Mouse (Mus musculus) spleen, adult 2 months (tissue): Measurements from ENCODE around the gene Kncn. TPM values are rescaled to one million over a fixed set of nuclear protein-coding genes. Genes with fewer than 3 reads are reported as not detected.
A peak's percentile ranks its signal among the peaks of the same experiment; 100 is the strongest.

ENCODE experiments used
- DNase-seq, 2 experiments: peaks; one replicate each; pipeline versions ENCODE4 v3.0.0 to v3.0.0-alpha.2; 2012 to 2021; ENCODE audit warnings: low spot score in 2 of 2, low read depth in 1 of 2
- H3K27ac ChIP-seq: fragments of 200-500 bp; 2 replicates; pipeline ENCODE4 v1.5.1; 2012; ENCODE audit warnings: low read length, inconsistent platforms; ENCODE audit not compliant: insufficient read depth
- H3K27me3 ChIP-seq: fragments of 200-500 bp; 2 replicates; pipeline ENCODE4 v1.6.1; 2012; ENCODE audit warnings: mild to moderate bottlenecking, moderate library complexity, low read length, inconsistent platforms; ENCODE audit not compliant: control insufficient read depth, insufficient read depth
- H3K36me3 ChIP-seq: fragments of 200-500 bp; 2 replicates; pipeline ENCODE4 v1.6.1; 2012; ENCODE audit warnings: mild to moderate bottlenecking, low read length, inconsistent platforms; ENCODE audit not compliant: control insufficient read depth, insufficient read depth
- H3K4me1 ChIP-seq: fragments of 200-500 bp; 2 replicates; pipeline ENCODE4 v1.6.1; 2011; ENCODE audit warnings: inconsistent platforms; ENCODE audit not compliant: control insufficient read depth, insufficient read depth, insufficient read length
- H3K4me3 ChIP-seq: fragments of 200-500 bp; 2 replicates; pipeline ENCODE4 v1.5.1; 2011; ENCODE audit warnings: mild to moderate bottlenecking, inconsistent platforms; ENCODE audit not compliant: insufficient read depth, insufficient read length; ENCODE audit errors: extremely low read depth
- CTCF ChIP-seq: fragments of 200-500 bp; IDR thresholded peaks from 2 replicates; pipeline ENCODE4 v1.5.1; 2011; ENCODE audit warnings: mild to moderate bottlenecking, inconsistent platforms; ENCODE audit not compliant: insufficient read depth, insufficient read length, insufficient replicate concordance; ENCODE audit errors: extremely low read depth
- POLR2A ChIP-seq: fragments of 200-500 bp; IDR thresholded peaks from 2 replicates; pipeline ENCODE4 v1.6.1; 2011; ENCODE audit warnings: low read depth, low read length, inconsistent platforms
- WGBS: fragments of 180-500 bp; shearing (Covaris S2); methylation state at CpG from one replicate; pipeline ENCODE4 v1.1.7; 2018; 5-methylcytosine and 5-hydroxymethylcytosine counted together
- polyA plus RNA-seq: library from polyadenylated mRNA; depleted of rRNA; stranded (reverse); fragments of >200 nt; gene quantifications from 2 replicates; pipeline ENCODE4 v1.2.3, GENCODE M21; 2012

The Kncn gene
- polyA plus RNA-seq, 1 experiment, result not detected

DNA sequence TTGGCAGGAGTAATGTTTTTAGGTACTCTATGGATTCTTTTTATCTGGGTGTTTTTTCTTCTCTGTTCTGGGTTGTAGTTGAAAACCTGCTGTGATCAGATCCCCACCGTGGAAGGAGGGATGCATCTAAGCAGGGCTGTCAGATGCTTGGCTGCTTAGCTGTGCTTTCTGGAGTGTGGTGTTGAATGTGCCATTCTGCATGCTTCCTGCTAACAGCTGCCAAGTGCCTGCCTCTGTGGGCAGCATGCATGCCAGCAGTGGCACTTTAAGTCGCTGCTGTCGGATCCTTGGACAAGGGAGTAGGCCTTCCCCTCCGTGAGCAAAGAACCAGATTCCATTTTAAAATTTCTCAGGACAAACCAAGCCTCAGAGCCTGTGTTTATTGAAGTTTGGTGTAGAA is 28.6 kb upstream of the Kncn start:
- DNase-seq, result no peak
- Histone ChIP-seq H3K4me3 (no peak overlapping the region), H3K27me3 (no peaks in the 10 kb centered on the region), H3K27ac (no peak overlapping the region), H3K4me1 (peaks cover 7% of the 10 kb centered on the region; the same call in 1 of the 2 replicates), H3K36me3 (peaks cover 24% of the 10 kb centered on the region)
- 90% methylated on average over 4 of the region's 4 CpGs for WGBS
- TF ChIP-seq POLR2A, result no peak
- no peak for TF ChIP-seq CTCF

- no peak for TF ChIP-seq CTCF
- TF ChIP-seq POLR2A, result no peak
- Histone ChIP-seq H3K36me3 (peaks cover 26% of the 10 kb centered on the region), H3K27ac (no peak overlapping the region), H3K4me1 (peaks cover 7% of the 10 kb centered on the region; the same call in 1 of the 2 replicates), H3K4me3 (no peak overlapping the region), H3K27me3 (no peaks in the 10 kb centered on the region)
- 75% methylated on average over 4 of the region's 4 CpGs for WGBS
- DNase-seq, result no peak
Observed at GRCm38 (mm10) chr4:115856282-115856681, 27.9 kb upstream of the Kncn start.

DNA sequence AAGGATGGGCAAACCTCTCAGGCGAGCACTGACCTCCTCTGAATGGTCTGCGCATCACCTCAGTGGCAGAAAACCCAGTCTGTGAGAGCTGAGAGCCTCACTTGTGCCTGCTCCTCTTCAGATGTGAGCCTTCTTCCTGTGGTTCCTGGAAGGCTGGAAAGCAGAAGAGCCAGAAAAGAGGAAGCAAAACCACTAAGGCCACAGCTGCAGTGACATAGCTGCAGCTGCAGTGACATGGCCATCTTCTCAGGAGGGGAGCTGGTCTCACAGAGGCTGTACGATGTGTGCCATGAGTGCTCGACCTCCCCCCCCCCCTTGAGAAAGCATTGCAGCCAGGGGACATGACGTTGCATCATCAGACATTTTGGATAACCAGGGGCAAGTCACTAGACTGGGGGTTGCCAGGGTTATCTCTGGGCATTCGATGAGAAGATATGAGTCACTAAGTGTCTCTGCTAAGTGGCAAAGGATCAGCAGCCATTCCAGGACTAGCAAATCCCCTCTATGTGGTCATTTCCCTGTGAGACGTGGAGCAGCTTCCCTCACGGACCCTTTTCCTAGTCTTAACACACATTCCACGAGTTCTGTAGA is 26.8 kb upstream of the Kncn start:
- Histone ChIP-seq H3K4me1 (peaks cover 7% of the 10 kb centered on the region; the same call in 1 of the 2 replicates), H3K27ac (no peak overlapping the region), H3K4me3 (no peak overlapping the region), H3K36me3 (peaks cover 28% of the 10 kb centered on the region), H3K27me3 (no peaks in the 10 kb centered on the region)
- 56% methylated on average over 9 of the region's 9 CpGs for WGBS
- peak in 1 of 2 experiments; percentile 13 for DNase-seq
- TF ChIP-seq POLR2A, result no peak
- no peak for TF ChIP-seq CTCF

DNA sequence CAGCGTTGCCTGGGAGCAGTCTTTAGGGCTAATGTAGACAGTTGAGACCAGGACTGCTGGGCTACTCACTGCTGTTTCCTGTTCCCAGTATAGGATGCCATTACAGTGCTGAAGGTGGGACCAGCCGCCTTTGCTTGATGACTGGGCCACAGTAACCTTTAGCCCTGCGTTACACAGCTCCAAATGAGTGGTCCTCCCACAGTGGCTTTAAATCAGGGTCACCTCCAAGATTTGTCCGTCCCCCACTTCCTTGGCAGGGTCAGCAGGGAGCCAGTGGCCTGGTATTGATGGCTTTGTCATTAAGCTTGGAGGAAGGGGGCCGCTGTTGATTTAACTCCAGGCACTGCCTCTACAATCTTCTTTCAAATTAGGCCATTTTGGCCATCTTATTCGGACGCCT is 20.8 kb upstream of the Kncn start:
- Histone ChIP-seq H3K4me1 (no peaks in the 10 kb centered on the region), H3K36me3 (peaks cover 35% of the 10 kb centered on the region)
- 95% methylated on average over 7 of the region's 7 CpGs for WGBS

DNA sequence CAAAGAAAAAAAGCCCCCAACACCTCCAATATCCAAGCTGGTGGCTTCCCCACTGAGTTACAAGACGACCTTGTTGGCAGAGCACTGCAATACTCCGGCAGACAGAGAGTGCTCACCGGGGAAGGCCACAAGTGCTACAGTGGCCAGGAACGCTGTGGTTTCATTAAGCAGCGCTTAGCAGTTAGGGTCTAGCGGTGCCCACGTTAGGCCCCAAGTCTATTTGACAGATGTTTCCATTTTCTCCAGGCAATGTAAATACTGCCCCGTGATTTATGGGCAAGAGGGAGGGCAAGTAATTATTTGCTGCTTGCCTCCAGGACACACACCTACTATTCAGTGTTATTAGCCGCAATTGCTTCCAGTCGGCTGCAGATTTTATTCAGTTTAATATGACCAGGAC is 20.3 kb upstream of the Kncn start:
- no peaks in the 10 kb centered on the region for H3K4me1 ChIP-seq
- H3K27me3 ChIP-seq, result no peaks in the 10 kb centered on the region
- no peak overlapping the region for H3K27ac ChIP-seq
- no peak overlapping the region for H3K4me3 ChIP-seq
- DNase-seq, result no peak
- H3K36me3 ChIP-seq, result peaks cover 35% of the 10 kb centered on the region
- WGBS, result 92% methylated on average over 10 of the region's 10 CpGs
- TF ChIP-seq CTCF (no peak), POLR2A (no peak)

More for the DNA sequence above, 20.8 kb upstream of the Kncn start:
- Histone ChIP-seq H3K27me3 (no peaks in the 10 kb centered on the region), H3K4me3 (no peak overlapping the region), H3K27ac (no peak overlapping the region)
- DNase-seq, result no peak
- no peak for TF ChIP-seq CTCF
- no peak for TF ChIP-seq POLR2A

GRCm38 (mm10) chr4:115869512-115870210 is 14.5 kb upstream of the Kncn start:
- no peak for DNase-seq
- Histone ChIP-seq H3K27me3 (no peaks in the 10 kb centered on the region), H3K4me3 (no peak overlapping the region), H3K36me3 (peaks cover 30% of the 10 kb centered on the region), H3K27ac (no peak overlapping the region), H3K4me1 (no peaks in the 10 kb centered on the region)
- 91% methylated on average over 16 of the region's 16 CpGs for WGBS
- TF ChIP-seq POLR2A, result no peak
- TF ChIP-seq CTCF, result no peak

- WGBS, result 96% methylated on average over 3 of the region's 3 CpGs
- no peak for DNase-seq
- Histone ChIP-seq H3K27ac (no peak overlapping the region), H3K4me1 (no peaks in the 10 kb centered on the region), H3K36me3 (peaks cover 47% of the 10 kb centered on the region), H3K4me3 (no peak overlapping the region), H3K27me3 (no peaks in the 10 kb centered on the region)
- TF ChIP-seq CTCF (no peak), POLR2A (no peak)
Observed at GRCm38 (mm10) chr4:115873231-115873630, 11.0 kb upstream of the Kncn start.
